Mouse (Mus musculus) hindbrain, embryonic 13.5 days (tissue): ENCODE measurements around the gene Gpr137b. TPM values are rescaled to one million over a fixed set of nuclear protein-coding genes. Genes with fewer than 3 reads are reported as not detected.
"Not testable (repeated sequence)": the region's sequence is repeated elsewhere in the genome, so short reads cannot be mapped to it uniquely, and the experiment has no call there.

Experiments used
- ATAC-seq: fragments of 200-750 bp; cut with Nextera tagmentation; 2 replicates; pipeline ENCODE4 v1.8.0; 2017; ENCODE audit warnings: moderate TSS enrichment; ENCODE audit not compliant: low FRiP score
- H3K27ac ChIP-seq: fragments of 300-500 bp; sonication (generic); 2 replicates; pipeline ENCODE4 v1.5.1; 2015; ENCODE audit warnings: inconsistent platforms, mild to moderate bottlenecking, moderate library complexity
- H3K27me3 ChIP-seq: fragments of 300-500 bp; sonication (generic); 2 replicates; pipeline ENCODE4 v1.6.1; 2015; ENCODE audit warnings: mild to moderate bottlenecking, inconsistent platforms
- H3K36me3 ChIP-seq: fragments of 300-500 bp; sonication (generic); 2 replicates; pipeline ENCODE4 v1.6.1; 2015; ENCODE audit warnings: mild to moderate bottlenecking, inconsistent platforms
- H3K4me1 ChIP-seq: fragments of 300-500 bp; sonication (generic); replicated peaks from 2 replicates; pipeline ENCODE4 v1.6.1; 2015; ENCODE audit warnings: inconsistent platforms
- H3K4me2 ChIP-seq: fragments of 300-500 bp; sonication (generic); 2 replicates; pipeline ENCODE4 v1.6.1; 2015; ENCODE audit warnings: inconsistent platforms, mild to moderate bottlenecking, moderate library complexity
- H3K4me3 ChIP-seq: fragments of 300-500 bp; sonication (generic); 2 replicates; pipeline ENCODE4 v1.5.1; 2015; ENCODE audit warnings: mild to moderate bottlenecking, inconsistent platforms
- H3K9ac ChIP-seq: fragments of 300-500 bp; sonication (generic); 2 replicates; pipeline ENCODE4 v1.6.1; 2015; ENCODE audit warnings: mild to moderate bottlenecking, inconsistent platforms
- H3K9me3 ChIP-seq: fragments of 300-500 bp; sonication (generic); 2 replicates; pipeline ENCODE4 v1.6.1; 2016; ENCODE audit warnings: inconsistent platforms
- WGBS: fragments of 180-500 bp; shearing (Covaris S2); methylation state at CpG from one replicate; pipeline ENCODE4 v1.1.7; 2015; 5-methylcytosine and 5-hydroxymethylcytosine counted together
- polyA plus RNA-seq: library from polyadenylated mRNA; unstranded; fragments of >200 nt; fragmentation: Nextera tagmentation; extraction: Ambion mirVana; gene quantifications from 2 replicates; pipeline ENCODE4 v1.2.1, GENCODE M21; 2015

Gpr137b gene
- polyA plus RNA-seq, 1 experiment from 2014 or later, result 27.9 TPM

DNA sequence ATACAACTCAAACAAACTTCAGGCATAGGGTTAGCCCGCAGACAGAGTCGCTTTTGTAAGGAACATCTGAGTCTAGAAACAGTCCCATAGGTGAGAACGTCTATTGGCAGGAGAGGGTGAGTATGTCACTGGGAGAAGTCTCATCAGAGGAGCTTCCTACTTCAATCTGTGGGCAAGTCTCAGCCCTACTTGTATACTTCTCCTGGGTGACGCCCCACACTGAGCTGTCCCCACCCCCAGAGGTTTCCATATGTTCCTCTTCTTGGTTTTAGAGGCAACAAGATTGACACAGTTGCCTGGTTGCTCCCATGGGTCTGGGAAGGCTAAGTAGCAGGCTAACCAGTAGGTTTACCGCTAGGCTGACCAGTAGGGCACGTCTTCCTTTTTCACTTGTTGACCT is 10.0 kb upstream of the Gpr137b start:
- not testable (repeated sequence) for ATAC-seq, H3K36me3 ChIP-seq
- 94% methylated on average over 5 of the region's 6 CpGs for WGBS

GRCm38 (mm10) chr13:13403366-13403765 is 9.6 kb upstream of the Gpr137b start:
- not testable (repeated sequence) for H3K9ac ChIP-seq, ATAC-seq, H3K4me1 ChIP-seq, H3K4me3 ChIP-seq, H3K4me2 ChIP-seq, H3K27me3 ChIP-seq, H3K27ac ChIP-seq, H3K9me3 ChIP-seq, H3K36me3 ChIP-seq
- 96% methylated on average over 3 of the region's 3 CpGs for WGBS

More for the DNA sequence above, 10.0 kb upstream of the Gpr137b start:
- not testable (repeated sequence) for H3K9me3 ChIP-seq, H3K4me3 ChIP-seq, H3K9ac ChIP-seq, H3K27ac ChIP-seq, H3K4me1 ChIP-seq, H3K27me3 ChIP-seq, H3K4me2 ChIP-seq

DNA sequence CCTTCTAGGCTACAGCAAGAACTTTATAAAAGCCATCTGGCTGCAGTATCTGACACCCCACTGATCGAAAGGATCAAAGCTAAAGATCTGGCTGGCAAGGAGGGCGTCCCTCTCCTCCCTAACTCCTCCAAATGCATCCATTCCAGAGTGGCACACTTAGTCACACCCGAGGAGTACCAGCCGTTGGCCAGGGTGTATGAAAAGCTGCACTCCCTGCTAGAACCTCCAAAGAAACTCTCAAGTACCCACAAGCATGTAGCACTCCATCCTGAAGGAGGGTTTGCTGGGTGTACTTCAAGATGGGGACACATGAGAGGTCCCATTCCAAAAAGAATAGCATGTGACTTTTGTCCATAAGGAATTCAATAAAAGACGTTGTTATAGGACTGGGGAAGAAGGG is 9.0 kb upstream of the Gpr137b start:
- not testable (repeated sequence) for H3K27ac ChIP-seq, ATAC-seq, H3K4me2 ChIP-seq, H3K36me3 ChIP-seq, H3K27me3 ChIP-seq, H3K4me3 ChIP-seq, H3K4me1 ChIP-seq, H3K9ac ChIP-seq, H3K9me3 ChIP-seq
- WGBS, result 84% methylated on average over 5 of the region's 5 CpGs

- ATAC-seq, H3K9me3 ChIP-seq, H3K27me3 ChIP-seq, H3K27ac ChIP-seq, H3K9ac ChIP-seq, H3K4me3 ChIP-seq, H3K4me1 ChIP-seq, H3K36me3 ChIP-seq, H3K4me2 ChIP-seq: not testable (repeated sequence)
- 81% methylated on average over 3 of the region's 3 CpGs for WGBS
Observed at GRCm38 (mm10) chr13:13400851-13401250, 7.0 kb upstream of the Gpr137b start.

DNA sequence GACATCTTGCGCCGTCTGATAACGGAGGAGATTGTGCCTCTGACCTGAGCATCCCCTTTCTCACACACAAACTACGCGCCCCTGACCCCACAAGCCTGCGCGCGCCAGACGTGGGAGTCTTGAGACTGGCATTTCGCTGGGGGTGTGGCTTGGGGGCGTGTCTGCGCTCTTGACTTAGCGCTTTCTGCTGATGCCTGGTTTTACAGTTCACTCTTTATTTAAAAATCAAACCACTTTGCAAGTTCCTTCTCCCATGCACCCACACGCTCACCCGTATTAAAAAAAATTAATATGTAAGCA is 232 bp upstream of the Gpr137b start:
- Histone ChIP-seq H3K4me3 (peak overlapping the region; percentile 45), H3K4me2 (peak overlapping the region; percentile 52), H3K9ac (peak overlapping the region; percentile 53; the same call in 1 of the 2 replicates)
- ATAC-seq, H3K9me3 ChIP-seq, H3K27ac ChIP-seq, H3K27me3 ChIP-seq, H3K36me3 ChIP-seq, H3K4me1 ChIP-seq: not testable (repeated sequence)
- WGBS, result under 1% methylated on average over 15 of the region's 15 CpGs

GRCm38 (mm10) chr13:13378168-13378859 is 15.5 kb downstream of the Gpr137b start:
- not testable (repeated sequence) for H3K27ac ChIP-seq, ATAC-seq, H3K9ac ChIP-seq, H3K4me1 ChIP-seq, H3K4me2 ChIP-seq, H3K9me3 ChIP-seq, H3K36me3 ChIP-seq, H3K4me3 ChIP-seq, H3K27me3 ChIP-seq
- WGBS, result 100% methylated on average over 1 of the region's 7 CpGs

DNA sequence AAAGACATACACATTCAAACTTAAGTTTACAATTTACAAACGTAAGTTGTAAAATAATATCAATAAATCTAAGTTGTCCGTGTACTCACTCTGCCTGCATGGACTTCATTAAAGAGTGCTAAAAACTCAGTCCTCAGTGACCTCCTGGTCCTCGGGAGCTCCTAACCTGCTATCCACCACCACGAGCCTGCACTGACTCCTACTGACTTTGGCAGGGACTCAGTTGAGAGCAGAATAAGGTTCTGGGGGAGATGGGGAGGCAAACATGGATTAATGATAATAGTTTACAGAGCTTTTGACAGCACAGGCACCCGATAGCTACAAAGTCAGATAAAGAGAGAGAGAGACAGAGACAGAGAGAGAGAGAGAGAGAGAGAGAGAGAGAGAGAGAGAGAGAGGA is 16.6 kb downstream of the Gpr137b start:
- Histone ChIP-seq H3K36me3 (peaks cover 7% of the 10 kb centered on the region), H3K27me3 (no peaks in the 10 kb centered on the region), H3K9me3 (no peaks in the 10 kb centered on the region), H3K4me2 (no peak overlapping the region), H3K27ac (no peak overlapping the region), H3K9ac (no peak overlapping the region), H3K4me1 (no peaks in the 10 kb centered on the region), H3K4me3 (no peak overlapping the region)
- ATAC-seq, result no peak
- WGBS, result 90% methylated on average over 5 of the region's 5 CpGs

DNA sequence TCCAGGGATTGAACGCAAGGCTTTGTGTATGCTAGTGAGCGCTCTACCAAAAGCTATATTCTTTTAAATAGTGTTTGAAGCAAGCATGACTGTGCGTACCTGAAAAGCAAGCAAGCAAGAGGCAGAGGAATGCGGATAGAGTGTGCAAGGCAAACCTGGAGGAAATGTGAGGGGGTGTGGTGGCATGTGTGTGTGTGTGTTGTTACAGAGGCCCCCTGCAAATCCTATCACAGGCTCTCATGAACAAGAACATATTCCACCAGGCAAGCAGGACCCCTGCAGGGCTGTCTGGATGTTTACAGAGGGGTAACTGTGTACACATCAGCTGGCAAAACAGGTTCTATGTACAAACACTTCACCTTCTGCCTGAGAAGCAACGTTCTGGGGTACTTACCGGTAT is 19.8 kb downstream of the Gpr137b start:
- not testable (repeated sequence) for H3K4me3 ChIP-seq, H3K4me2 ChIP-seq, H3K36me3 ChIP-seq, ATAC-seq, H3K9me3 ChIP-seq, H3K27ac ChIP-seq, H3K9ac ChIP-seq, H3K27me3 ChIP-seq, H3K4me1 ChIP-seq
- WGBS, result 95% methylated on average over 6 of the region's 6 CpGs

DNA sequence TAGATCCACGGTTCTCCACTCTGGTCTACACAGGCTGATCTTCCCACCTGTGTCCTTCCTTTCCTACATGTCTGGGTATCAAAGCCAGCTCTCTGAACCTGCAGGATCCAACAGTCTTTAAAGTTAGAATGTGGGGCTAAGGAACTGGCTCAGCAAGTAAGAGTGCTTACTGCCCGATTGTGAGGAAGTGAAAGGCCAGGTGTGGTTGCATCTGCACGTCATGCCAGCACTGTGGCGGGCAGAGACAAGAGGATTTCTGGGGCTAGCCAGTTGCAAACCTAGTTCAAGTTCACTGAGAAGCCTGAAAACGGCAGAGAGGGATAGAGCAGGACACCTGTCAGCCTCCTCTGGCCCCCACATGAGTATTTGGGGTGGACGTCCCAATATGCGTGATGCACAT is 22.4 kb downstream of the Gpr137b start:
- H3K27ac ChIP-seq, H3K27me3 ChIP-seq, H3K4me3 ChIP-seq, H3K4me2 ChIP-seq, ATAC-seq, H3K9me3 ChIP-seq, H3K9ac ChIP-seq, H3K4me1 ChIP-seq: not testable (repeated sequence)
- WGBS, result 92% methylated on average over 7 of the region's 7 CpGs
- peaks cover 16% of the 10 kb centered on the region for H3K36me3 ChIP-seq

GRCm38 (mm10) chr13:13366371-13366770 is 27.4 kb downstream of the Gpr137b start:
- not testable (repeated sequence) for H3K4me2 ChIP-seq, H3K27me3 ChIP-seq, ATAC-seq, H3K27ac ChIP-seq, H3K9me3 ChIP-seq, H3K4me3 ChIP-seq, H3K4me1 ChIP-seq, H3K9ac ChIP-seq
- peaks cover 51% of the 10 kb centered on the region for H3K36me3 ChIP-seq
- WGBS, result 95% methylated on average over 2 of the region's 2 CpGs

DNA sequence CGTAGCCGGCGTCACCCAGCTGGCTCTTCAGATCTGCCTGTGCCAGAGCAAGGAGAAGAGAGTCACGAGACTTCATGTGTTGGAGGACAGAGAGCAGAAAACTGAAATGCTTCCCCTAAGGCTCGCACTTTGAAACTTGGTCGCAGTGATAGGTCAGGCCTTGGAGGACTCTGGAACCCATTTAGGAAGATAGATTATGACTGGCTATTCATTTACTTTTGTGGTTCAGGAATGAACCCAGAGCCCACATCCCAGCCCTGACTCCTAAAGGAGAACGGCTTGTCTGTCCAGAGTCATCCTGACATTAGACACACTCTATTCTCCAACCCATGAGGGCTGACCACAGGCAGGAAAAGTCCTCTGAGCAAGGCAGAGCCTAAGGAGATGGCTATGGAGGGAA is 30.3 kb downstream of the Gpr137b start:
- not testable (repeated sequence) for H3K4me3 ChIP-seq, H3K9me3 ChIP-seq, ATAC-seq, H3K4me1 ChIP-seq, H3K4me2 ChIP-seq, H3K9ac ChIP-seq, H3K27me3 ChIP-seq, H3K27ac ChIP-seq
- 97% methylated on average over 7 of the region's 7 CpGs for WGBS
- H3K36me3 ChIP-seq, result peaks cover 64% of the 10 kb centered on the region

- peaks cover 74% of the 10 kb centered on the region for H3K36me3 ChIP-seq
- WGBS, result 96% methylated on average over 6 of the region's 6 CpGs
- ATAC-seq, result not testable (repeated sequence)
Observed at GRCm38 (mm10) chr13:13362261-13362660, 31.6 kb downstream of the Gpr137b start.

GRCm38 (mm10) chr13:13360045-13360444 is 33.8 kb downstream of the Gpr137b start:
- H3K4me2 ChIP-seq, ATAC-seq, H3K9me3 ChIP-seq, H3K9ac ChIP-seq, H3K4me1 ChIP-seq, H3K27ac ChIP-seq, H3K4me3 ChIP-seq, H3K27me3 ChIP-seq: not testable (repeated sequence)
- peaks cover 62% of the 10 kb centered on the region for H3K36me3 ChIP-seq
- 93% methylated on average over 4 of the region's 4 CpGs for WGBS

More at GRCm38 (mm10) chr13:13362261-13362660, 31.6 kb downstream of the Gpr137b start:
- not testable (repeated sequence) for H3K4me3 ChIP-seq, H3K9me3 ChIP-seq, H3K27ac ChIP-seq, H3K4me2 ChIP-seq, H3K27me3 ChIP-seq, H3K4me1 ChIP-seq, H3K9ac ChIP-seq
